Mouse (Mus musculus): Measurements from ENCODE around the gene Dact3. TPM values are rescaled to one million over a fixed set of nuclear protein-coding genes. Genes with fewer than 3 reads are reported as not detected.

Dact3 gene
- polyA plus RNA-seq, 1 experiment from 2014 or later: 7.6 TPM

Other genes starting within 250 kb of the Dact3 start
- gene Ceacam15, start 199.6 kb upstream of the Dact3 start, polyA plus RNA-seq (2014; fragmentation: Nextera tagmentation; extraction: Ambion mirVana): not detected in 2 replicates
- not detected in 2 replicates for gene Ceacam9, start 153.4 kb upstream of the Dact3 start, polyA plus RNA-seq (2014; fragmentation: Nextera tagmentation; extraction: Ambion mirVana)
- 278 and 286 TPM in 2 replicates for gene Ap2s1, start 136.9 kb upstream of the Dact3 start, polyA plus RNA-seq (2014; fragmentation: Nextera tagmentation; extraction: Ambion mirVana)
- gene Slc1a5, start 94.0 kb upstream of the Dact3 start, polyA plus RNA-seq (2014; fragmentation: Nextera tagmentation; extraction: Ambion mirVana): 26.5 and 27.5 TPM in 2 replicates
- 97.4 and 107 TPM in 2 replicates for gene Strn4, start 59.4 kb upstream of the Dact3 start, polyA plus RNA-seq (2014; fragmentation: Nextera tagmentation; extraction: Ambion mirVana)
- gene Fkrp, start 58.6 kb upstream of the Dact3 start, polyA plus RNA-seq (2014; fragmentation: Nextera tagmentation; extraction: Ambion mirVana): 28.2 and 28.6 TPM in 2 replicates
- 14.4 and 16.5 TPM in 2 replicates for gene Prkd2, start 32.4 kb upstream of the Dact3 start, polyA plus RNA-seq (2014; fragmentation: Nextera tagmentation; extraction: Ambion mirVana)
- gene Gng8, start 16.5 kb downstream of the Dact3 start, polyA plus RNA-seq (2014; fragmentation: Nextera tagmentation; extraction: Ambion mirVana): 27.0 and 29.1 TPM in 2 replicates
- 1.8 and 1.9 TPM in 2 replicates for gene Ptgir, start 31.2 kb downstream of the Dact3 start, polyA plus RNA-seq (2014; fragmentation: Nextera tagmentation; extraction: Ambion mirVana)
- 164 and 189 TPM in 2 replicates for gene Calm3, start 48.8 kb downstream of the Dact3 start, polyA plus RNA-seq (2014; fragmentation: Nextera tagmentation; extraction: Ambion mirVana)
- gene Pnmal2, start 69.4 kb downstream of the Dact3 start, polyA plus RNA-seq (2014; fragmentation: Nextera tagmentation; extraction: Ambion mirVana): 20.9 and 21.9 TPM in 2 replicates
- gene Pnmal1, start 84.4 kb downstream of the Dact3 start, polyA plus RNA-seq (2014; fragmentation: Nextera tagmentation; extraction: Ambion mirVana): 2.1 and 2.3 TPM in 2 replicates
- gene Gm42372, start 107.8 kb downstream of the Dact3 start, polyA plus RNA-seq (2014; fragmentation: Nextera tagmentation; extraction: Ambion mirVana): 0.24 and 0.38 TPM in 2 replicates
- gene Ccdc8, start 117.4 kb downstream of the Dact3 start, polyA plus RNA-seq (2014; fragmentation: Nextera tagmentation; extraction: Ambion mirVana): 24.7 and 26.0 TPM in 2 replicates
- 99.0 and 107 TPM in 2 replicates for gene Ppp5c, start 152.6 kb downstream of the Dact3 start, polyA plus RNA-seq (2014; fragmentation: Nextera tagmentation; extraction: Ambion mirVana)
- 26.1 and 34.8 TPM in 2 replicates for gene Hif3a, start 187.1 kb downstream of the Dact3 start, polyA plus RNA-seq (2014; fragmentation: Nextera tagmentation; extraction: Ambion mirVana)
- gene Psg16, start 198.7 kb downstream of the Dact3 start, polyA plus RNA-seq (2014; fragmentation: Nextera tagmentation; extraction: Ambion mirVana): 0.11 and 0.16 TPM in 2 replicates

Data from embryonic facial prominence, embryonic 14.5 days (tissue).